Mouse (Mus musculus) embryonic facial prominence, embryonic 10.5 days (tissue): Measurements from ENCODE around the gene Fgf8. TPM values are rescaled to one million over a fixed set of nuclear protein-coding genes. Genes with fewer than 3 reads are reported as not detected.

Experiments used
- DNase-seq: peaks from one replicate; pipeline ENCODE4 v3.0.0-alpha.2; 2017; ENCODE audit warnings: low spot score
- H3K27ac ChIP-seq: fragments of 300-500 bp; sonication (generic); replicated peaks from 2 replicates; pipeline ENCODE4 v1.5.1; 2016; ENCODE audit warnings: mild to moderate bottlenecking
- H3K27me3 ChIP-seq: fragments of 300-500 bp; sonication (generic); replicated peaks from 2 replicates; pipeline ENCODE4 v1.6.1; 2016; ENCODE audit warnings: low read depth, mild to moderate bottlenecking; ENCODE audit not compliant: poor library complexity, severe bottlenecking
- H3K36me3 ChIP-seq: fragments of 300-500 bp; sonication (generic); replicated peaks from 2 replicates; pipeline ENCODE4 v1.6.1; 2016; ENCODE audit warnings: mild to moderate bottlenecking, moderate library complexity
- H3K4me1 ChIP-seq: fragments of 300-500 bp; sonication (generic); 2 replicates; pipeline ENCODE4 v1.6.1; 2016
- H3K4me3 ChIP-seq: fragments of 300-500 bp; sonication (generic); 2 replicates; pipeline ENCODE4 v1.5.1; 2016; ENCODE audit warnings: mild to moderate bottlenecking, moderate library complexity
- H3K9me3 ChIP-seq: fragments of 300-500 bp; sonication (generic); 2 replicates; pipeline ENCODE4 v1.6.1; 2016; ENCODE audit warnings: mild to moderate bottlenecking
- WGBS: fragments of 180-500 bp; shearing (Covaris S2); methylation state at CpG from one replicate; pipeline ENCODE4 v1.1.7; 2016; 5-methylcytosine and 5-hydroxymethylcytosine counted together
- polyA plus RNA-seq: library from polyadenylated mRNA; unstranded; fragments of >200 nt; fragmentation: Nextera tagmentation; extraction: Ambion mirVana; gene quantifications from 2 replicates; pipeline ENCODE4 v1.2.1, GENCODE M21; 2016

The Fgf8 gene
- 36.9 and 43.2 TPM in 2 replicates for polyA plus RNA-seq

DNA sequence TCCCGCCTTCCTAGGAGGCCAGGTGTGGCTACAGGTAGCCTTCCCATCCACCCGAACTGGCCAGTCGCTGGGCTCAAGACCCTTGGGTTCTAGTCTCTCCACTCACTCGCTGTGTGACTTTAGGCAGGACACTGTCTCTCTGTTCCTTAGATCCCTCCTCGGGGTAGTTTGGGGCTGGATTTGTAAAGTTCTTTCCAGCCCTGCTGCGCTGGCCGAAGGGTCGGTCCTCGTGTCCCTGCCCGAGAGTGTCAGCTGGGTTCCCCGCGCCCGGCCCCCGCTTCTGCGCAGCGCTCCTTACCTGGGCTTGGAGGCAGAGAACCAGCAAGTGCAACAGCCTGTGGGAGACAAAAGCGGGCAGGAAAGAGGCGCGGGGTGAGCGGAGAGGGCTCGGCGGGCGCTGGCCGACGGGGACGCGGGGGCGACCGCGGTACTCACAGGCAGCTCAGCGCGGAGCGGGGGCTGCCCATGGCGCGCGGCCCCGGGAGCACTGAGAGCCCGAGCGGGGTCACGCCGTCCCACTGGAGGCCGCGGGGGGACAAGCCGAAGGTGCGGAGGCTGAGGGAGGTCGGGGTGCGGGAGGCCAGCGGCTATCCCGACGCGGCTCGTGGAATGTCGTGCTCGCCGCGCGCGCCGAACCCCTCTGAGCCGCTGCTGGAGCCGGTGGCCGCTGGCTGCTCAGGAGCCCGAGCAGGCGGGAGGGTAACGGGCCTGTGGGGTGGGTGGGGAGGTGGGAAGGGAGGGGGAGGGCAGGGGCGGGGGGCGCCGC, at the start of gene Fgf8:
Gene Fgf8 (minus strand): TSS at position 698 of the 766 bp plus-strand sequence.
- H3K4me3 ChIP-seq: peak within 1 kb of the TSS; percentile 62
- peaks cover 73% of the 10 kb centered on the region for H3K4me1 ChIP-seq
- H3K9me3 ChIP-seq: no peaks in the 10 kb centered on the region
- H3K27me3 ChIP-seq: peaks cover 100% of the 10 kb centered on the region
- WGBS: under 1% methylated on average over 65 of the region's 68 CpGs
- DNase-seq: peak; percentile 63
- H3K36me3 ChIP-seq: no peaks in the 10 kb centered on the region
- peak within 1 kb of the TSS; percentile 73 for H3K27ac ChIP-seq

DNA sequence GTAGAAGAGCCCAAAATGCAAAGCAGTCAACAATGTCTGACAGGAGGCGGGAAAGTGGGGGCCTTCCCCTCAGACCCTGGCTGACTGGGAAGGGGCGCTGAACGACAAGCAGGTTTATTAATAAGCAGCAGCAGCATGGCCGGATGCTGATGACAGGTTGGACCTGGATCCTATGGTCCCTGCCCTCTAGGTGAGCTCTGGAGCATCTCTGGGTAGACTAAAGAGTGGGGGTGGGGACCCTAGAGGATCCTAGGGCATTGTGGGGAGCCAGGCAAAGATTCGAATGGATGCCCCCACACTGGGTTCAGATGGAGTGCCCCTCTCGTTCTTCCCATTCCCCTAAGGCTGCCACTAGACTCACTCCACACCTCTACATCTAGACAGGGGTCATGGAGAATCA, 49.7 kb upstream of the Fgf8 start:
- DNase-seq: no peak
- no peaks in the 10 kb centered on the region for H3K9me3 ChIP-seq
- WGBS: 82% methylated on average over 6 of the region's 6 CpGs
- H3K27me3 ChIP-seq: no peaks in the 10 kb centered on the region; the same call in 1 of the 2 replicates
- peaks cover 15% of the 10 kb centered on the region for H3K4me1 ChIP-seq
- H3K4me3 ChIP-seq: no peak overlapping the region
- no peak overlapping the region; the same call in 1 of the 2 replicates for H3K27ac ChIP-seq
- no peaks in the 10 kb centered on the region for H3K36me3 ChIP-seq

DNA sequence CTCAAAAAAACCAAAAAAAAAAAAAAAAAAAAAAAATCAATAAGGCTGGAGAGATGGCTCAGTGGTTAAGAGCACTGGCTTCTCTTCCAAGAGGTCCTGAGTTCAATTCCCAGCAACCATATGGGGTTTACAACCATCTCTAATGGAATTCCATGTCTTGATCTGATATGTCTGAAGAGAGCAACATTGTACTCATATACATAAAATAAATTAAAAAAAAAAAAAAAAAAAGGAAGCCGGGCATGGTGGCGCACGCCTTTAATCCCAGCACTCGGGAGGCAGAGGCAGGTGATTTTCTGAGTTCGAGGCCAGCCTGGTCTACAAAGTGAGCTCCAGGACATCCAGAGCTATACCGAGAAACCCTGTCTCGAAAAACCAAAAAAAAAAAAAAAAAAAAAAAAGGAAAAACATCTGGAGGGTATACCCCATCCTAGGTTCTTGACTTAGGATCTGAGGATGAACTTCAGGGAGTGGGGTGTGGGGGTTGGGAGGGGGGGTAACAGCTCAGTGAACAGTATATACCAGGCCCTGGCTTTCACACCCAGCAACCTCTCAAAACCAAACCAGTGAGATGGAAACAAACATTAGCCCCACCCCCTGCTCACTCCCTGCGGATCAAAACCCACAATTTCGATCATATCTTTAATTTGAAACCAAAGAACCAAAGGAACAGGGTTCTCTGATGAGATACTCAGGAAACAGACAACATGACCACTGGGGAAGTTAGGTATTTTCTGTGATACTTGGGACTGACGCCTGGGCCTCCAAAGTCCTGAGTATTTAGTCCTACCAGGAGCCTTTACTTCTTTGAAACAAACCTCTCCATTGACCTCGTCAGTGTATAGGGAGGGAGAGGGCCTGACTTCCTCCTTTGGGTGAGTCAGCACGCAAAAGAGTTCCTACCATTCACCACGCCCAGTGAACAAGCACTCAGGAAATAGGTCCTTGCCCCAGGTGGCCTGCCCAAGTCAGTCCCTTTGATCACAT, 47.5 kb upstream of the Fgf8 start:
- H3K4me1 ChIP-seq: 0 out of 2 replicates have a peak, but pooled peaks cover 4% of the 10 kb centered on the region
- no peaks in the 10 kb centered on the region for H3K9me3 ChIP-seq
- H3K36me3 ChIP-seq: no peaks in the 10 kb centered on the region
- H3K27me3 ChIP-seq: no peaks in the 10 kb centered on the region
- H3K4me3 ChIP-seq: no peak overlapping the region
- no peak overlapping the region for H3K27ac ChIP-seq
- WGBS: 78% methylated on average over 13 of the region's 13 CpGs
- no peak for DNase-seq

DNA sequence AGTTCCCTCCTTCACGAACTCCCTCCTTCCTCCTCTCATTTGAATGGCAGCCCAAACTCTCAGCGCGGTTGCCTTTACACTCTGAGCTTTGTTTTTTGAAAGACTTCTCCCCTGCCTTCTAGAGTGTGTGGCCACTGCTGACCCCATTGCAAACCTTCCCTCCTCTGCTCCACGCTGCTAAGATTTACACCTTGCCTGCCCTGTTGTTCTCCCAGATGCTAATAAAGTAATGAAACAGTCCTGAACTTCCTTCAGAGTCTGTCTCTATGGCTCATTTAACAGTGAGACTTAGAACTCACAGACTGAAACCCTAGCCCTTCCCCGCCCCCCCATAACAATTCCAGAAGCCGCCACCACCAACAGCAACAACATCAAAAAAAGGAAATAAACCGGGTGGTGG, 46.6 kb upstream of the Fgf8 start:
- H3K27ac ChIP-seq: no peak overlapping the region
- no peak for DNase-seq
- H3K27me3 ChIP-seq: no peaks in the 10 kb centered on the region
- no peaks in the 10 kb centered on the region for H3K36me3 ChIP-seq
- WGBS: 82% methylated on average over 7 of the region's 7 CpGs
- no peaks in the 10 kb centered on the region for H3K9me3 ChIP-seq
- 0 out of 2 replicates have a peak, but pooled peaks cover 4% of the 10 kb centered on the region for H3K4me1 ChIP-seq
- H3K4me3 ChIP-seq: no peak overlapping the region

DNA sequence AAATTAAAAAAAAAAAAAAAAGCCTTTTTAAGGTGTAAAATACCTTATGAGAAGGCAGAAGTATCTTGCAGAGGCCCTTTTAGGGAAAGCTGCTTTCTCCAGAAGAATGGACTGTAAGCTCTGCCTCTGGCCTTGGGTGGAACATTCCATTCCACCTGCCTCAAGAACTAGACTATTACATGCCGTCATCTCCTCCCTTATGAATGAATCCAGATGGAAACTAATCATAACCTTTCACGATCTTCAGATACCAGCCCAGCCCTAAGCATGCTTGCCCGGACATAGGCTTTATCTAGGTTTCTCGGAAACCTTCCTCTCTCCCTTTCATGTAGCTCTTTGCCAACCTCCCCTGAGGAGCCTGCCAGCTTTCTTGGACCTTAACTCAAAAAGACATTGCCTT, 45.6 kb upstream of the Fgf8 start:
- no peak overlapping the region for H3K4me3 ChIP-seq

DNA sequence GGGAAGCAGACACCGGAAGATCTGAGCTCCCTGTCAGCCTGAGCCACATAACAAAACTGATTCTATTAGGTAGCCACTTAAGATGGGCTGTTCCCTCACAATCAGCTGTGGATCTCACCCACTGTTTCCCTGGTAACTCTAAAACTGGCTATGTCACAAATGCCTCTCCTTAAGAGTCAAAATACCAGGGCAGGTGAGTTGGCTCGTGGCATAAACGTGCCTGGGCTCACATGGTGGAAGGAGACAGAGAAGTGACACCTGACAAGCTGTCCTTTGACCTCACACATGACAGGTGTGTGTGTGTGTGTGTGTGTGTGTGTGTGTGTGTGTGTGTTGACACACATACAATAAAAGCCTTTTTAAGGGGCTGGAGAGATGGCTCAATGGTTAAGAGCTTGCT, 44.7 kb upstream of the Fgf8 start:
- Histone ChIP-seq H3K27ac (no peak overlapping the region), H3K27me3 (no peaks in the 10 kb centered on the region), H3K36me3 (no peaks in the 10 kb centered on the region), H3K4me1 (peaks cover 9% of the 10 kb centered on the region), H3K4me3 (no peak overlapping the region), H3K9me3 (no peaks in the 10 kb centered on the region)
- WGBS: 80% methylated on average over 3 of the region's 3 CpGs
- no peak for DNase-seq

More for the DNA sequence above, 45.6 kb upstream of the Fgf8 start:
- no peak for DNase-seq
- Histone ChIP-seq H3K27me3 (no peaks in the 10 kb centered on the region), H3K36me3 (no peaks in the 10 kb centered on the region), H3K4me1 (peaks cover 9% of the 10 kb centered on the region), H3K9me3 (no peaks in the 10 kb centered on the region), H3K27ac (no peak overlapping the region)
- WGBS: 87% methylated on average over 4 of the region's 4 CpGs

DNA sequence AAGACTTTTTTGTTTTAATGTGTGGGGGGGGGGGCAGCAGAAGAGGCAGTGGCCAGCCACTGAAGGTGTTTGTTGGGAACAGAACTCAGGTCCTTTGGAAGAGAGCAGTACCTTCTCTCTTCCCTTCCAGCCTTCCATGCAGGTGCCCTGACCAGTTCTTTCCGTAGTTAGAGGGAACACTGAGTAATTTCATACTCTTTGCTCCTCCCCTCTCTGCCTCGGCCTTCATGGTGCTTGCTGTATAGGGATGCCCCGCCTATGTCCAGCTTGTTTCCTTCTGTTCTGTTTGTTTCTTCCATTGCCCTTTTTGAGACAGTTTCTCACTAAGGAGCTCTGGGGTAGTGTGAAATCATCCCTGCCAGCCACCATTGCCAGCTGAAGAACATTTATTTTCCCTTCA, 42.8 kb upstream of the Fgf8 start:
- peaks cover 24% of the 10 kb centered on the region for H3K4me1 ChIP-seq
- 64% methylated on average over 3 of the region's 3 CpGs for WGBS
- no peaks in the 10 kb centered on the region for H3K9me3 ChIP-seq
- DNase-seq: no peak
- H3K36me3 ChIP-seq: peaks cover 10% of the 10 kb centered on the region
- H3K27ac ChIP-seq: no peak overlapping the region
- H3K27me3 ChIP-seq: no peaks in the 10 kb centered on the region
- no peak overlapping the region for H3K4me3 ChIP-seq

DNA sequence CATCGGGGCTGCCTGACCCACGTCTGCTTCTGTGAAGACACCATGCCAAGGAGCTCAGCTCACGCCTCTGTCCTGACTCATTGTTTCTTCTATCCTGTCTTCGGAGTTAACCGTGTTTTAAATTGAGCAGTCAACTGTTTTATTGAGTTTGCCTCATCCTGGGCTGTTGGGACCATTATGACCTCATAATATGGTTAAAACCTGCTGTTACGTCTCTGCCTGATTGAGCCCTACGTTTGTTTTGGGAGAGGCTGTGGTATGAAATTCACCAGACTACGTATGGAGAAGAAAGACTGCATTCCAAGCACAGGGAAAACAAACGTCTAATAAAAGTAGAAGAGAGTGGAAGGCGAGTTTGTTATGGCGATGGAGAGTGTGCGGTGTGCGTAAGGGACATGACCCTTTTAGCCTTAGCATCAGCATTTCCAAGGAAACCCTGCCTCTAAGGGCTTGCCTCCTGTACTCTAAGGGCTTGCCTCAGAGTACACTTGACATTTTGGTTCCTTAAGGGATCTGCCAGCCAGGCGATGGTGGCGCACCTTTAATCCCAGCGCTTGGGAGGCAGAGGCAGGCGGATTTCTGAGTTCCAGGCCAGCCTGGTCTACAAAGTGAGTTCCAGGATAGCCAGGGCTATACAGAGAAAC, 41.3 kb upstream of the Fgf8 start:
- WGBS: 37% methylated on average over 17 of the region's 17 CpGs
- DNase-seq: no peak
- peak overlapping the region; percentile 99 for H3K4me3 ChIP-seq
- peaks cover 24% of the 10 kb centered on the region for H3K36me3 ChIP-seq
- H3K27ac ChIP-seq: peak overlapping the region; percentile 98
- peaks cover 31% of the 10 kb centered on the region for H3K4me1 ChIP-seq
- no peaks in the 10 kb centered on the region for H3K27me3 ChIP-seq
- no peaks in the 10 kb centered on the region for H3K9me3 ChIP-seq

DNA sequence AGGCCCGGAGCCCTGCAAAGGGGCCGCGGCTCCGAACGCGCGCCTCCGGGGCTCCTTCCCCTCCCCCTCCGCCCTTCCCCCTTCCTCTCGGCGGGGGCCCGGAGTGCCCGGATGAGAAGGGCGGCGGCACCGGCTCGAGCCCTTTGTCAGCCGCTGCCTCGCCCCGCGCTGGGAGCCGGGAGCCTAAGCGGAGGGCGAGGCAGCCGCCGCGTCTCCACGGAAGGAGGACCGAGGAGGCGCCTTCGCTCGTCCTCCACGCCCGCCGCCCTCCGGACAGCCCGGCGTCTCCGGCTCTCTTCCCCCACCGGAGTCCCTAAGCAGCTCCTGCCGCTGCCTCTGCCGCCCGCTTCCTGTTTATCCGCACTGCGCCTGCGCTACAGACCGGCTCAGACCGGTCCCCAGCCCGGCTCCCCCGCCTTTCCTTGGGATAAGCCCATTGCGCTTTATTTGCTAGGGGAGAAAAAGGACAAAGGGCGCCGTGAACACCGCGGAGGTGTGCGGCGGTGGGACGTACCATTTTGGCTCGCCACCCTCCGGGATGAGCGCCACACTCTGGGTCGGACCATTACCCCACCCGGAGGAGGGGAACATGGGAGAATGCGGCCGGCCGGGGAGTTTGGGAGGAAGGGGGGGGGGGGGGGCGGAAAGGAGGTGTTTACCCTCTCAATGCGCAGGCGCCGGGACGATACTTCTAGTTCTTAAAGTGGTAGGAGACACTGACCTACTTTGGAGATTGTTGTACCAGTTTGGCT, 40.6 kb upstream of the Fgf8 start, which contains the start of gene Mgea5:
Gene Mgea5 (minus strand): TSS at position 657 of the 752 bp plus-strand sequence.
- Histone ChIP-seq H3K4me3 (peak within 1 kb of the TSS; percentile 99), H3K9me3 (no peaks in the 10 kb centered on the region), H3K36me3 (peaks cover 31% of the 10 kb centered on the region), H3K27ac (peak within 1 kb of the TSS; percentile 98), H3K4me1 (peaks cover 31% of the 10 kb centered on the region), H3K27me3 (no peaks in the 10 kb centered on the region)
- under 1% methylated on average over 71 of the region's 71 CpGs for WGBS
- DNase-seq: peak; percentile 98

DNA sequence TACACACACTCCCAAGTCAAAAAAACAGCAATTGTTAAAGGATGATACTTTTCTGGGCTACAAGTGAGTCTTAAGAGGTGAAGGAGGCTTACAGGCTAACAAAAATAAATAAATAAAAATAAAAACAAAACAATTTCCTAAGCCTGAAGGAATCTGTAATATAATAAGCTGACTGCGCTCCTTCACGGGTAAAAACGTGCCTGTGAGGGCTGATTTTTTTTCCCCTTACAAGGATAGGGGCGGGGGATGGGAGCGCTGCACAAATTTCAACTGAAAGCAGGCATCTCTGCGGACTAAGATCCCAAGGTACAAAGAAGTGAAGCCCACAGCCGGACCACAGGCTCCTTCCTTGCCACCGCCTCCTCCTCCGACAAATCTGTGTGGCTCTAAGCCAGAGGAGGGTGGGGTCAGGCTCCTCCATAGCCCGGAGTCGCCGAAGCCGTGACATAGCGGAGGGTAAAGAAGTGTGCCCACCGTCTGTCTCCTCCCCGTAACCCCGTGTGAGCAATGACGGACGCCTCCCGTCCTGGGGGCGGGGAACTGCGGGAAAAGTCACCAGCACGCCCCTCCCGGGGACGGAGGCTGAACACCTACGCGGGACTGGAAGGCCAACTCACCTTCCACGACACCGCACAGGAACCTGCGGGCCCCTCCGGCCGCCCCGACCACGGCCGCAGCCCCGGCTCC, 39.7 kb upstream of the Fgf8 start:
- no peaks in the 10 kb centered on the region for H3K9me3 ChIP-seq
- H3K27ac ChIP-seq: peak overlapping the region; percentile 98
- H3K27me3 ChIP-seq: no peaks in the 10 kb centered on the region
- under 1% methylated on average over 36 of the region's 36 CpGs for WGBS
- peaks cover 31% of the 10 kb centered on the region for H3K4me1 ChIP-seq
- peak; percentile 82 for DNase-seq
- H3K36me3 ChIP-seq: peaks cover 40% of the 10 kb centered on the region
- peak overlapping the region; percentile 99 for H3K4me3 ChIP-seq

DNA sequence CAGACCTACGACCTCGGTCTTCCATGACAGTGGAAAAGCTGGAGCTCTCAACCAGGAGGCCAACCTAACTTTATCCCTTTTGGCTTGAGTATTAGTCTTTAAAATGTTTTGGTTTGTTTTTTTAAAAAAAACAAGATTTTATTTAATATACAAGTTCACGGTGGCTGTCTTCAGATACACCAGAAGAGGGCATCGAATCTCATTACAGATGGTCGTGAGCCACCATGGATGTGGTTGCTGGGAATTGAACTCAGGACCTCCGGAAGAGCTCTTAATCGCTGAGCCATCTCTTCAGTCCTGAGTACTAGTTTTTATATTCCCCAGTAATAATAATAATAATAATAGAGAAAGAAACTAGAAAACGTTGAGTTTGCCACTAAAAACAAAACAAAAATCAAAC, 39.0 kb upstream of the Fgf8 start:
- Histone ChIP-seq H3K9me3 (no peaks in the 10 kb centered on the region), H3K4me1 (peaks cover 31% of the 10 kb centered on the region), H3K36me3 (peaks cover 48% of the 10 kb centered on the region), H3K4me3 (peak overlapping the region; percentile 99), H3K27me3 (no peaks in the 10 kb centered on the region), H3K27ac (no peak overlapping the region)
- no peak for DNase-seq
- WGBS: 70% methylated on average over 8 of the region's 8 CpGs
